Mouse (Mus musculus) ES-Bruce4 (cell line): ENCODE measurements around the gene Nle1. TPM values are rescaled to one million over a fixed set of nuclear protein-coding genes. Genes with fewer than 3 reads are reported as not detected.
A peak's percentile ranks its signal among the peaks of the same experiment; 100 is the strongest.

Experiments used
- H3K27ac ChIP-seq: 2 replicates; pipeline ENCODE4 v1.5.1; 2012; ENCODE audit warnings: low read length, inconsistent platforms; ENCODE audit not compliant: insufficient read depth
- H3K27me3 ChIP-seq: 2 replicates; pipeline ENCODE4 v1.6.1; 2012; ENCODE audit warnings: mild to moderate bottlenecking, low read length, inconsistent platforms; ENCODE audit not compliant: control insufficient read depth, poor library complexity, insufficient read depth, severe bottlenecking
- H3K36me3 ChIP-seq: 2 replicates; pipeline ENCODE4 v1.6.1; 2012; ENCODE audit warnings: inconsistent platforms, mild to moderate bottlenecking, low read length, moderate library complexity; ENCODE audit not compliant: control insufficient read depth, poor library complexity, insufficient read depth, severe bottlenecking
- H3K4me1 ChIP-seq: one replicate; pipeline ENCODE4 v1.8.1; 2011; ENCODE audit warnings: low read length; ENCODE audit not compliant: control insufficient read depth, insufficient read depth
- H3K4me3 ChIP-seq: 2 replicates; pipeline ENCODE4 v1.5.1; 2011; ENCODE audit warnings: low read depth, mild to moderate bottlenecking, low read length
- H3K9ac ChIP-seq: 2 replicates; pipeline ENCODE4 v1.6.1; 2012; ENCODE audit warnings: low read depth, mild to moderate bottlenecking, inconsistent platforms; ENCODE audit not compliant: poor library complexity, severe bottlenecking
- H3K9me3 ChIP-seq: replicated peaks from 2 replicates; pipeline ENCODE4 v1.6.1; 2012; ENCODE audit warnings: mild to moderate bottlenecking, low read length, inconsistent platforms; ENCODE audit not compliant: control insufficient read depth, poor library complexity, insufficient read depth, severe bottlenecking
- CTCF ChIP-seq: IDR thresholded peaks from one replicate; pipeline ENCODE4 v1.8.1; 2011; ENCODE audit warnings: low read depth, low read length
- EP300 ChIP-seq: IDR thresholded peaks from 2 replicates; pipeline ENCODE4 v1.6.1; 2011; ENCODE audit warnings: low read depth, low read length; ENCODE audit not compliant: insufficient read depth
- POLR2A ChIP-seq: IDR thresholded peaks from one replicate; pipeline ENCODE4 v1.8.1; 2011; ENCODE audit warnings: low read length; ENCODE audit not compliant: insufficient read depth
- polyA plus RNA-seq: library from polyadenylated mRNA; stranded (reverse); fragments of >200 nt; gene quantifications from 2 replicates; pipeline ENCODE4 v1.2.4, GENCODE M21; 2011; ENCODE audit warnings: low read depth; ENCODE audit not compliant: missing spikeins, insufficient read depth, insufficient read length

Nle1 gene
- polyA plus RNA-seq, 1 experiment: 32.3 TPM

DNA sequence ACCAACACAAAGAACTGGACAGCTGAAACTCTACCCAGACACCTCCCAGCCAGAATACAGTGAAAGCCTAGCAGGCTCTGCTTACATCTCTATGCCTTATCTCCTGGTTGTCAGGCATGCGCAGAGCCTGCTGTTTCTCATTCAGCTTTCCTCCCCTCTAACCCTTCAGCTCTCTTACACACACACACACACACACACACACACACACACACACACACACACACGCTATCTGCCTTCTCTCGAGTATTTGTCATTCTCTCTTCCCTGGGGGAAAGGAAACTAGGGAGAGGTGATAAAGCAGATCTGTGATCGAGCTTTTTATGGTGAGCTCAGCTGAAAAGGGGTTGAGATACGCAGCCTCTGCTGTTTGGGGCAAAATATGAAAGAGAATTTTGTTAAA is 33.3 kb downstream of the Nle1 start:
- H3K4me3 ChIP-seq: no peak overlapping the region
- no peaks in the 10 kb centered on the region for H3K27me3 ChIP-seq
- no peak for TF ChIP-seq POLR2A
- no peak for TF ChIP-seq EP300
- H3K36me3 ChIP-seq: peaks cover 7% of the 10 kb centered on the region
- H3K27ac ChIP-seq: no peak overlapping the region
- no peak overlapping the region for H3K9ac ChIP-seq
- no peaks in the 10 kb centered on the region for H3K9me3 ChIP-seq
- no peaks in the 10 kb centered on the region for H3K4me1 ChIP-seq

DNA sequence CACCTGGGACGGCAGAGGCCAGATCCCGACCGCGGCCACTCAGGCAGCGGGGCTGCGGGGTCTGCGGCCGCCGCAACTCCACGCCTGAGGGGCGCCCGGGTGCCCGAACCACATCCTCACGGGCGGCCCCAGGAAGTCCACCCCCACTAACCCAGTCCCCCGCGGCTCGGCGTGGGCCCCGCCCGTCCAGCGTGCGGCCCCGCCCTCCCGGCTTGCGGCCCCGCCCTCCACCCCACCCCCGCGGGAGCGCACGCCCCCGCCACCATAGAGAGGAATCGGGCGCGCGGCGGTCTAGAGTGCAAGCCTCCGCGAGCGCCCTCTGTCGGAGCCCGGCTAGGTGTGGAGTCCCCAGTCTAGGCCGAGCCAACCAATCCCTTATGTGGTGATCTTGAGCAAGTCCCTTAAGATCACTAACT is 37.2 kb downstream of the Nle1 start, which contains the start of gene Rffl:
Rffl (minus strand) TSS at position 180 of the 416 bp plus-strand sequence.
- H3K36me3 ChIP-seq: no peaks in the 10 kb centered on the region; the same call in 1 of the 2 replicates
- no peak within 1 kb of the TSS for H3K27ac ChIP-seq
- H3K4me3 ChIP-seq: peak within 1 kb of the TSS; percentile 77
- H3K9me3 ChIP-seq: no peaks in the 10 kb centered on the region
- H3K4me1 ChIP-seq: no peaks in the 10 kb centered on the region
- H3K27me3 ChIP-seq: no peaks in the 10 kb centered on the region
- TF ChIP-seq EP300 (no peak), CTCF (peak; percentile 69), POLR2A (no peak)
- peak within 1 kb of the TSS; percentile 86 for H3K9ac ChIP-seq

DNA sequence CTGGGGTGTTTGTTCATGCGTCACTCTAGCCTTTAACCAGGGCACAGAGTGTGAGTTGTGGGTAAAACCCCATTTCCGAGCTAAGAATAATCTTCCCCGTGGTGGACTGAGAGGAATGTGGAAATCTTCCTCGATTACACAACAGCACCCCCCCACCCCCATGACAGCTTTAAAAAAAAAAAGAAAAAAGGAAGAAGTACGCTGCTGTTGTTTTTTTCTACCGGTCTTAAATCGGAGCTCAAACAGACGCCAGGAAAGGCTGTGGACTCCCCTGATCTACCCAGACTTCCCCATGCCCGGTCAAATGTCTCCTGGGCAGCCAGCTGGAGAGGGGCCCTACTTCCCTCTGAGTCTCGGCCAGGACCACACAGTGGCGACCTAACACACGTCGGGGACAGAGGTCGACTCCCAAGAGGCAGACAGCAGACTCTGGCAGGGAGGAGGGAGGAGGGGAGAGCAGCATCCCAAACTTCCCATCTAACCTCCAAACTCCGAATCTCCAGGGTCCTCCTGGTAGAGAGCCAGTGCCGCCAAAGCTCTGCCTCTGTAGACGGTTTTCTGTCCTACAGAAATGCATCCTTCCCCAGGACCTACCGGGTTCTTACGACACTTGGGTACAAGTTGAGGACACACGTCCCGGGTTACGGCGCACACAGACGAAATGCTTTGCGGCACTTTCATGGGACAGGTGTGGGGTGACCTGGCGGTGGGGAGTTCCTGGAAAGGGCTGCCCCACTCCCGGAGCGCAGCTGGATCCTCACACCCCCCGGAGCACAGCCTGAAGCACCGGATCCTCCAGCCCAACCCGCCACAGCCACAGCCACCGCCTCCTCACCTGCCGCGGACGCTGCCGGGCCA is 37.8 kb downstream of the Nle1 start:
- Histone ChIP-seq H3K4me3 (peak overlapping the region; percentile 77), H3K9me3 (no peaks in the 10 kb centered on the region), H3K9ac (peak overlapping the region; percentile 86), H3K27ac (no peak overlapping the region), H3K27me3 (no peaks in the 10 kb centered on the region), H3K36me3 (no peaks in the 10 kb centered on the region; the same call in 1 of the 2 replicates), H3K4me1 (no peaks in the 10 kb centered on the region)
- TF ChIP-seq POLR2A (no peak), EP300 (no peak), CTCF (no peak)

DNA sequence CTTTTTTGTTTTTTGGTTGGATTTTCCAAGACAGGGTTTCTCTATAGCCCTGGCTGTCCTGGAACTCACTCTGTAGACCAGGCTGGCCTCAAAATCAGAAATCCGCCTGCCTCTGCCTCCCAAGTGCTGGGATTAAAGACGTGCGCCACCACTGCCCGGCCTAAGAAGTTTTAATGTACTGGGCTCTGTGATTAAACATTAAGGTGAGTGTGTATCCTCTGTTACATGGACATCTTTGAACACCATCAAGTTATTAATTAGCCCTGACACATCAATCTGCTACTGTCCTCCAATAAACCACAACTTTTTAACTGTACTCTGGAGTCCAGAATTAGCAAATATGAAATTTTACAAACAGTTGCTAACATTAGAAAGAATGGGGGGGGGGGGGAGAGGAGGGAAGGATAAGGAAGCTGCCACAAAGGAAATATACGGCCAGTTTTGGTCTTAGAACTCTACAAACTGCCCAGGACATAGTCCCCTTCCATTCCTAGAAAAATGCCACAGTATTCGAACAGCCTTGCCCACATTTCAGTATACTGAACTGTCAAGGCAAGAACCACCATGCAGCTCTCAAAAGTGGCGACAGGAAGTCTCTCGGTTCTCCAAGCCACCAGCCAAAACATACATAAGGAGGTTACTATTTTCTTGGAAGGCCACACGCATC is 38.6 kb downstream of the Nle1 start:
- H3K9ac ChIP-seq: peak overlapping the region; percentile 86
- H3K4me1 ChIP-seq: no peaks in the 10 kb centered on the region
- no peaks in the 10 kb centered on the region for H3K9me3 ChIP-seq
- no peaks in the 10 kb centered on the region; the same call in 1 of the 2 replicates for H3K36me3 ChIP-seq
- no peak overlapping the region for H3K27ac ChIP-seq
- no peaks in the 10 kb centered on the region for H3K27me3 ChIP-seq
- H3K4me3 ChIP-seq: peak overlapping the region; percentile 77
- TF ChIP-seq EP300: no peak
- no peak for TF ChIP-seq CTCF
- no peak for TF ChIP-seq POLR2A

DNA sequence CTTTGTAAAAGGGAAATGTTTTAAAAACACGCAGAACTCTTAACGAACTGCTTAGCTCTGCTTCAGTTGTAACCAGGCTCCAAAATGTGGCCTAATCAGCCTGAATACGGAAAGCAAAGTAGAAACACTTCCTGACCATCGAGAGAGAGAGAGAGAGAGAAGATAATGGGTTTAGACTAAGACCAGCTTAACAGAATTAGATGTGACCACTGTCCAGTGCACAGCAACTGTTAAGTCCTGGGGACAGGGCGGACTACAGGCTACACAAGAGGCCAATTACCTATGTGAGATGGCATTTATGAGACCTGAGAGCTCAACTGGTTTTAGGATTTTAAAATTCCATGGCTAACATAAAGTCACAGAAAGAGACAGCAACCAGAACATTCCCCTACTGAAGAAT is 40.3 kb downstream of the Nle1 start:
- Histone ChIP-seq H3K27me3 (no peaks in the 10 kb centered on the region), H3K36me3 (no peaks in the 10 kb centered on the region; the same call in 1 of the 2 replicates), H3K27ac (no peak overlapping the region), H3K9me3 (no peaks in the 10 kb centered on the region), H3K4me3 (no peak overlapping the region), H3K4me1 (no peaks in the 10 kb centered on the region), H3K9ac (no peak overlapping the region)
- no peak for TF ChIP-seq POLR2A
- TF ChIP-seq CTCF: no peak
- TF ChIP-seq EP300: no peak
